Mouse (Mus musculus) brain, embryonic 14.5 days (tissue): Measurements from ENCODE around the gene Pithd1. TPM values are rescaled to one million over a fixed set of nuclear protein-coding genes. Genes with fewer than 3 reads are reported as not detected.
"Not testable (repeated sequence)": the region's sequence is repeated elsewhere in the genome, so short reads cannot be mapped to it uniquely, and the experiment has no call there.

ENCODE experiments used
- DNase-seq: peaks from one replicate; pipeline ENCODE4 v3.0.0-alpha.2; 2011; ENCODE audit warnings: low read depth
- CTCF ChIP-seq: fragments of 200-500 bp; IDR thresholded peaks from 2 replicates; pipeline ENCODE4 v1.5.1; 2012; ENCODE audit warnings: inconsistent platforms, mild to moderate bottlenecking, moderate library complexity, borderline replicate concordance; ENCODE audit not compliant: insufficient read depth, insufficient read length; ENCODE audit errors: extremely low read depth
- POLR2A ChIP-seq: fragments of 200-500 bp; IDR thresholded peaks from 2 replicates; pipeline ENCODE4 v1.6.1; 2012; ENCODE audit warnings: mild to moderate bottlenecking, inconsistent platforms, borderline replicate concordance; ENCODE audit not compliant: poor library complexity, insufficient read depth, insufficient read length, severe bottlenecking; ENCODE audit errors: extremely low read depth
- polyA plus RNA-seq: library from polyadenylated mRNA; depleted of rRNA; stranded (reverse); fragments of >200 nt; gene quantifications from 2 replicates; pipeline ENCODE4 v1.2.3, GENCODE M21; 2012

The Pithd1 gene
- polyA plus RNA-seq, 1 experiment, result 50.8 TPM

DNA sequence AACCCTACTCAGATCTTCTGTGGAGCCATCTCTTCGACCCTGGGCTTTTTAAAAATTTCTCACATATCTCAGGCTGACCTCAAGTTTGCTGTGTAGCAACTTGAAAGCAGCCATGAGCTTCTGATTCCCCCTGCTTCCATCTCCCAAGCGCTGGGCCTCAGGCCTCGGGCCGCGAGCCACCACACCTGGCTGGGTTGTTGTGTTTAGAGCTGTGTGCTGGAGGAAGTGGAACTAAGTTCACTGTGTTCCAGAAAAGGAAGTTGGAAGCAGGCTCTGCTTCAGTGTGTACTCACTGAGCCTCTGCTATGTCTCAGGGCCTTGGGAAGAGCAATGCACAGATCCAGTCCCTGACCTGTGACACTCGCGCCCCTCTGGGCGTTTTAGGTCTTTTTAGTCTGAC, 38.9 kb downstream of the Pithd1 start:
- no peak for DNase-seq
- TF ChIP-seq CTCF (no peak), POLR2A (no peak)

DNA sequence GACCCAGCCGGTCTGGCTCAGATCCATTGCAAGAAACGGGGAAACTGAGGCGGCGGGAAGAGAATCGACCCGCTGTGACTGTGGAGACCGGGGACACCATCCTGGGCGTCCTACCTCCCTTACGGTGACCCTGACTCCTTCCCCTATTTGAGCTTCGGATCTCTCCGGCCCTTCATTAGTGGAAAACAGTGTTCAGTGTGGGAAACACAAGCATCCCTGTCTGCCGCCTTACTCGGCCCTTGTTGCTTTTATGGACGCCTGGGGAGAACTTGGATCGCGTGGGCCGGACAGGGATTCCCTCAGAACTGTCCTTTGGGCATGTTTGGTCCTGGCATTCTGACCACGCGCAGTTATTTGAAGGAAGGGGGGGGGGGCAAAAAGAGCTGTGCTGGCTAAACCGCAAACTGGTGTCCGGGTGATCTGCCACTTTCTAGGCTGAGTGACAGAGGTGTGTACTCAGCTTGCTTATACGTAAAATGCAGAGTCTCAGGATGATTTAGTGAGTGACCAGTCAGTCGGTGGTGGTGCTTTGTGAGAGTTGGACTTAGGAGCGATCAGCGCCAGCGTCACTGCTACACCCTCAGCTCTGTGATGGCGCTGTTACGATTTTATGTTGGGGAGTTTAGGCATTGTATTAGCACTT, 40.3 kb downstream of the Pithd1 start:
- peak; percentile 38 for DNase-seq
- TF ChIP-seq CTCF (no peak), POLR2A (no peak)

- no peak for TF ChIP-seq CTCF
- peak; percentile 52; the same call in 1 of the 2 replicates for TF ChIP-seq POLR2A
- peak; percentile 97 for DNase-seq
Observed at GRCm38 (mm10) chr4:135946278-135946658, 40.8 kb downstream of the Pithd1 start, which contains the start of gene Hmgcl. Hmgcl (plus strand) TSS chr4:135946448.

DNA sequence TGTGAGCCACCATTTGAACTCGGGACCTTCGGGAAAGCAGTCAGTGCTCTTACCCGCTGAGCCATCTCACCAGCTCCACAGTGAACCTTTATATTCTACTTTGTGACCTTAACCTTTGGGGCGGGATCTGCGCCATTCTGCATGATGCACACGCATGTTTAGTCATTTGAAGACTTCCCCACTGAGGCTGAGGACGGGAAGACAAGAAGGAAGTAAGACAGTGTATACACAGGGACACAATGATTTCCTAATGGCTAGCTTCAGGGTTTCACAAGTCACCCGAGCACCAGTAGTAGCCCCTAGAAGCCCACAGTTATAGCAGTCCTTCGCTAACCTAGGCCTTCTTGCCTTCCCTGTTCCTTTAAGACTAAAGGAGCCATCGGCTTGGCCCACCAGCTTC, 41.4 kb downstream of the Pithd1 start:
- TF ChIP-seq CTCF (no peak), POLR2A (no peak)
- no peak for DNase-seq

- TF ChIP-seq CTCF (no peak), POLR2A (no peak)
- no peak for DNase-seq
Observed at GRCm38 (mm10) chr4:135943389-135943788, 43.7 kb downstream of the Pithd1 start.

DNA sequence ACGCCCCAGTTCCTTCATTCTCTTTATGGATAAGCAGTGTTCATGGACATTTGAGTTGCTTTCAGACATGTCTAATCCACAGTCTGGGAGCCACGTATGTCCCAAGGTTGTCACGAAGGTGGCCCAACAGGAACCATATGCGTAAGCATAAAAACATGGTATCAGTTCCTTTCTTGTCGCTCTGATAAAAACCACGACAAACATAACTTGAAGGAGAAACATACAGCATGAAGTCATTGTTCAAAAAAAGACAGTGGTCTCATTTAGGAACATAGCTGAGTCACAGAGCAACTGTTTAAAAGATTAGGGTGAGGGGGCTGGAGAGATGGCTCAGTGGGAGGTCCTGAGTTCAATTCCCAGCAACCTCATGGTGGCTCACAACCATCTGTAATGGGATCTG, 44.9 kb downstream of the Pithd1 start:
- TF ChIP-seq POLR2A (no peak), CTCF (no peak)
- DNase-seq, result no peak

- TF ChIP-seq CTCF, result peak; percentile 34; the same call in 1 of the 2 replicates
- not testable (repeated sequence) for DNase-seq
Observed at GRCm38 (mm10) chr4:135941026-135941425, 46.0 kb downstream of the Pithd1 start.

DNA sequence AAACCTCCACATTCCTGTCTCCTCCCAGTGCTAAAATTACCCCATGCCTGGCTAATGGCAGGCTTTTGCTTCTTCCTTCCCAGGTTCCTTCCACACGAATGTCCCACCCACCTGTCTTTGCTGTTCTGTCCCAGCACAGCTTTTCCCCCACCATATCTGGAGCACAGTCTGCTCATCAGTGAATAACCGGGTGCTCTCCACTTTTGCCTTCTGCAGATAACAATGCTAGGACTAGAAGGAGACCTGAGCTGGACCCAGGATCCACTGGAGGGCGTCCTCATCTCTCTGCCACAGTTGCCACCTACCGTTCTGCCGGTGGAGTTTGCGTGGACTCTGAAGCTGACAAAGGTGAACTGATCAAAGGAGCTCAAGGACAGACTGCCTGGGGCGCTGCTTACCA, 48.2 kb downstream of the Pithd1 start:
- TF ChIP-seq POLR2A (no peak), CTCF (no peak)

DNA sequence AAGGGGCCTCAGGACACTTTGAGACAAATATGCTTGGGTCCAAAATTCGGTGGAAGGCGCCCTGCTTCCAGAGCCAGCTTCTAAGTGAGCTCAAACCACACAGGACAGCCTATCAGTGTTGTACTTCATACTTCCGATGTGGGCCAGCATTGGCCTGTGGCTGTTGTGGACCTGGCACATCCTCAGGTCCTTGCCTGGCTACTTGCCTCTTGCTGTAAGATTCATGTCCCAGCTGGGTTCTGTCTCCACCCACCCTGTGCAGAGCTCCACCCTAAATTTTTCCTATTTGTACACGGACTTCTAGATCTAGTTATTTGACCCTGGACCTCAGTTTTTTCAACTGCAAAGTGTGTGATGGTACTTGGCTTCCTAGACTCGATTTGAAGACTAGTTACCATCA, 51.6 kb downstream of the Pithd1 start:
- no peak for TF ChIP-seq POLR2A
- TF ChIP-seq CTCF, result no peak
- DNase-seq, result no peak

More for the DNA sequence above, 48.2 kb downstream of the Pithd1 start:
- no peak for DNase-seq

DNA sequence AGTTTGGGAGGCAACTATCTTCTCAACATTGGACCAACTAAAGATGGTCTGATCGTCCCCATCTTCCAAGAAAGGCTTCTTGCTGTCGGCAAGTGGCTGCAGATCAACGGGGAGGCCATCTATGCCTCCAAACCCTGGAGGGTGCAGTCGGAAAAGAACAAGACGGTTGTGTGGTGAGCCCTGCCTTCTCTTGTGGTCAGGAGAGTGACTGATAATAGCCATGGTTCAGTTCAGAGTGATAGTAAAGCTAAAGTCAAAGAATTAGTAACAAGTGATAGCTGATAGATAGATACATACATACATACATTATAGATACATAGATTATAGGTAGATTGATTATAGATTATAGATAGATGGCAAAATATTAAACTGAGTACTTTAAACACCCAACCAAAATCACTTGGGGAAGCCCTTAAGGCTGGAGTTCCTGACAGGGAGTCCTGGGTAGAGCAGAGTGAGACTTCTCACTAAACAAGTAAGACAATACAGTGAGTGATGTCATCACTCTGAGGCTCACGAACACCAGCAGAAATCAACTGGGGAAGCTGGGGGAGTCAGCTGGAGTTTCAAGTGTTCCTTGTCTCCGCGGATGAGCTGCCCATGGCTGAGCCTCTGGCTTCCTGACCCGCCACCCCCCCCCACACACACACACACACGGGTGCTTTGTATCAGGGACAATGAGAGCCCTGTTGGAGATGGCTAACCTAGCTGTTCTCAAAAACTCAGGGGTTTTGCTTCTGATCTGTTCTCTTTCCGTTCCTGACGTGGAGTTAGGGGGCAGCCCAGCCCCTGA, 52.2 kb downstream of the Pithd1 start:
- no peak for DNase-seq
- no peak for TF ChIP-seq CTCF
- TF ChIP-seq POLR2A, result no peak

- DNase-seq, result peak; percentile 55
Observed at GRCm38 (mm10) chr4:135931832-135932231, 55.2 kb downstream of the Pithd1 start.

DNA sequence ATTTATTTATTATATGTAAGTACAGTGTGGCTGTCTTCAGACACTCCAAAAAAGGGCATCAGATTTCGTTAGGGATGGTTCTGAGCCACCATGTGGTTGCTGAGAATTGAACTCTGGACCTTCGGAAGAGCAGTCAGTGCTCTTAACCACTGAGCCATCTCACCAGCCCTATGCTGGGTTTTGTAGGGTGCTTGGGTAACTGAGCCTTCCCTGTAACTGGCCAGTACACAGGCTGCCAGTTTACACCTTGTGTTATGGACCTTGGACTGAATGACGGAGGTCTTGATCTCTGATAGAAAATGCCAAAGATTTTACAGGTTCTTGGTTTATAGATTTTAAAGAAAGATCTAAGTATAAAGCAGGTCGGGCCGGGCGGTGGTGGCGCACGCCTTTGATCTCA, 56.8 kb downstream of the Pithd1 start:
- TF ChIP-seq POLR2A, result no peak
- no peak for DNase-seq

More at GRCm38 (mm10) chr4:135931832-135932231, 55.2 kb downstream of the Pithd1 start:
- TF ChIP-seq POLR2A, result no peak
- peak; percentile 64; the same call in 1 of the 2 replicates for TF ChIP-seq CTCF

GRCm38 (mm10) chr4:135929828-135930227, 57.2 kb downstream of the Pithd1 start:
- no peak for DNase-seq
- TF ChIP-seq CTCF (no peak), POLR2A (no peak)
